Mouse (Mus musculus) heart, embryonic 15.5 days (tissue): ENCODE data around the gene Vmn1r167. TPM values are rescaled to one million over a fixed set of nuclear protein-coding genes. Genes with fewer than 3 reads are reported as not detected.
"Not testable (repeated sequence)": the region's sequence is repeated elsewhere in the genome, so short reads cannot be mapped to it uniquely, and the experiment has no call there.

Source experiments
- ATAC-seq: fragments of 200-750 bp; cut with Nextera tagmentation; replicated peaks from 2 replicates; pipeline ENCODE4 v1.8.0; 2017; ENCODE audit warnings: low read depth, moderate TSS enrichment; ENCODE audit not compliant: insufficient number of reproducible peaks, insufficient read depth, low FRiP score
- H3K27ac ChIP-seq: fragments of 300-500 bp; sonication (generic); 2 replicates; pipeline ENCODE4 v1.5.1; 2015; ENCODE audit warnings: mild to moderate bottlenecking, inconsistent platforms
- H3K27me3 ChIP-seq: fragments of 300-500 bp; sonication (generic); 2 replicates; pipeline ENCODE4 v1.6.1; 2015; ENCODE audit warnings: inconsistent platforms
- H3K36me3 ChIP-seq: fragments of 300-500 bp; sonication (generic); 2 replicates; pipeline ENCODE4 v1.6.1; 2015; ENCODE audit warnings: mild to moderate bottlenecking, inconsistent platforms
- H3K4me1 ChIP-seq: fragments of 300-500 bp; sonication (generic); replicated peaks from 2 replicates; pipeline ENCODE4 v1.6.1; 2015; ENCODE audit warnings: inconsistent platforms
- H3K4me2 ChIP-seq: fragments of 300-500 bp; sonication (generic); 2 replicates; pipeline ENCODE4 v1.6.1; 2015; ENCODE audit warnings: inconsistent platforms, mild to moderate bottlenecking, moderate library complexity
- H3K4me3 ChIP-seq: fragments of 300-500 bp; sonication (generic); 2 replicates; pipeline ENCODE4 v1.5.1; 2015; ENCODE audit warnings: mild to moderate bottlenecking, inconsistent platforms
- H3K9ac ChIP-seq: fragments of 300-500 bp; sonication (generic); 2 replicates; pipeline ENCODE4 v1.6.1; 2015; ENCODE audit warnings: mild to moderate bottlenecking, inconsistent platforms
- H3K9me3 ChIP-seq: fragments of 300-500 bp; sonication (generic); replicated peaks from 2 replicates; pipeline ENCODE4 v1.6.1; 2016; ENCODE audit warnings: inconsistent platforms
- WGBS: fragments of 180-500 bp; shearing (Covaris S2); methylation state at CpG from one replicate; pipeline ENCODE4 v1.1.7; 2015; ENCODE audit warnings: mixed read lengths; 5-methylcytosine and 5-hydroxymethylcytosine counted together
- polyA plus RNA-seq: library from polyadenylated mRNA; unstranded; fragments of >200 nt; fragmentation: Nextera tagmentation; extraction: Ambion mirVana; gene quantifications from 2 replicates; pipeline ENCODE4 v1.2.1, GENCODE M21; 2015

The Vmn1r167 gene
- not detected in 2 replicates for polyA plus RNA-seq

- not testable (repeated sequence) for H3K9me3 ChIP-seq, H3K27me3 ChIP-seq, H3K4me1 ChIP-seq, ATAC-seq, H3K4me3 ChIP-seq, H3K27ac ChIP-seq, H3K4me2 ChIP-seq, H3K36me3 ChIP-seq, H3K9ac ChIP-seq
- WGBS = 81% methylated on average over 2 of the region's 2 CpGs
These were observed at the start of gene Vmn1r167 for GRCm38 (mm10) chr7:23507106-23507505. Gene Vmn1r167, minus strand, starts transcription at chr7:23507206.

- no CpG with 5 or more reads among the region's 1 CpGs for WGBS
- H3K36me3 ChIP-seq, H3K27ac ChIP-seq, H3K27me3 ChIP-seq, H3K4me3 ChIP-seq, H3K4me1 ChIP-seq, H3K4me2 ChIP-seq, ATAC-seq, H3K9ac ChIP-seq, H3K9me3 ChIP-seq: not testable (repeated sequence)
These were observed 32.4 kb upstream of the Vmn1r167 start, which contains the start of gene Vmn1r168 for GRCm38 (mm10) chr7:23539432-23539831. Gene Vmn1r168, plus strand, starts transcription at chr7:23539732.

GRCm38 (mm10) chr7:23472886-23473285 lies 34.1 kb downstream of the Vmn1r167 start:
- not testable (repeated sequence) for H3K36me3 ChIP-seq, H3K4me2 ChIP-seq, H3K4me1 ChIP-seq, H3K27me3 ChIP-seq, ATAC-seq, H3K9ac ChIP-seq, H3K9me3 ChIP-seq, H3K27ac ChIP-seq, H3K4me3 ChIP-seq
- 52% methylated on average over 2 of the region's 2 CpGs for WGBS

- not testable (repeated sequence) for ATAC-seq, H3K4me2 ChIP-seq, H3K27ac ChIP-seq, H3K9ac ChIP-seq, H3K27me3 ChIP-seq, H3K4me3 ChIP-seq, H3K4me1 ChIP-seq, H3K36me3 ChIP-seq
- H3K9me3 ChIP-seq = peaks cover 10% of the 10 kb centered on the region; the same call in 1 of the 2 replicates
- WGBS = 57% methylated on average over 3 of the region's 3 CpGs
These were observed 36.2 kb downstream of the Vmn1r167 start for GRCm38 (mm10) chr7:23470832-23471231.

GRCm38 (mm10) chr7:23470201-23470600 lies 36.8 kb downstream of the Vmn1r167 start:
- peaks cover 10% of the 10 kb centered on the region for H3K9me3 ChIP-seq
- not testable (repeated sequence) for H3K4me2 ChIP-seq, H3K9ac ChIP-seq, H3K27me3 ChIP-seq, ATAC-seq, H3K4me3 ChIP-seq, H3K36me3 ChIP-seq, H3K27ac ChIP-seq, H3K4me1 ChIP-seq
- 67% methylated on average over 3 of the region's 3 CpGs for WGBS

Other genes with a start within 250 kb of the Vmn1r167 start
- gene Gm6902, start 228.3 kb downstream of the Vmn1r167 start, polyA plus RNA-seq = not detected in 2 replicates
- gene Nlrp4e, start 206.0 kb downstream of the Vmn1r167 start, polyA plus RNA-seq = not detected in 2 replicates
- gene Nlrp5, start 121.3 kb downstream of the Vmn1r167 start, polyA plus RNA-seq = not detected in 2 replicates
- gene Vmn1r168, start 32.5 kb upstream of the Vmn1r167 start, polyA plus RNA-seq = not detected in 2 replicates
- gene Vmn1r169, start 68.3 kb upstream of the Vmn1r167 start, polyA plus RNA-seq = not detected in 2 replicates
- gene Vmn1r170, start 99.0 kb upstream of the Vmn1r167 start, polyA plus RNA-seq = not detected in 2 replicates
- gene Vmn1r171, start 123.5 kb upstream of the Vmn1r167 start, polyA plus RNA-seq = not detected in 2 replicates
- not detected in 2 replicates for gene Vmn1r172, start 151.1 kb upstream of the Vmn1r167 start, polyA plus RNA-seq
- not detected in 2 replicates for gene Vmn1r173, start 193.5 kb upstream of the Vmn1r167 start, polyA plus RNA-seq
- gene Vmn1r174, start 245.1 kb upstream of the Vmn1r167 start, polyA plus RNA-seq = not detected in 2 replicates